ENCODE assay signal across 23 mouse cellular contexts in the genomic region with DNA sequence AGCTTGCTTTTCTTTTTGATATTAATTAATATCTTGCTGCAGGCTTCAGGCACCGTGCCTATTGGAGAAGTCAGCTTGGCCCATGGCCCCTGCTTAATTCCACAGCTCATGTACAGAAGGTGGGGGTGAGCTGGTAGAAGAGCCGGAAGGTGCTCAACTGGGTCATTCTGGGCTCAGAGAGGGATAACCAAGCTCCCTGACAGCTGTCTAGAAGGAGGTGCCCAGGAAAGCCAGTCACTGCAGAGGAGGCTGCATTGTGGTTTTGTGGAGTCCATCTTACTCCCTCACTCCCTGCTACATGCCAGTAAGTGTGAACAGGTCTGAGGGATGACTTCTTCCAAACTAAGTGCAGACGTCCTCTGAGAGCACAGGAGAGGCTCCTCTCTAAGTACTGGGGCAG. TPM values are rescaled to one million over a fixed set of nuclear protein-coding genes. Genes with fewer than 3 reads are reported as not detected.
"Had no signal": no experiment of that assay in that cellular context is flagged by ENCODE, and none has a peak within 500 bp of the region (broad histone marks: within the 10 kb centered on the region; RNA-seq: fewer than 3 reads in every experiment).

No protein-coding gene starts in this region.

- H3K9me3 ChIP-seq: intestine, embryonic 15.5 days; kidney, embryonic 15.5 days; liver, embryonic 13.5 days; neural tube, embryonic 12.5 days; neural tube, embryonic 15.5 days had no signal

- H3K4me3 ChIP-seq: intestine, embryonic 15.5 days; kidney, embryonic 15.5 days; liver, embryonic 13.5 days; neural tube, embryonic 12.5 days; neural tube, embryonic 15.5 days had no signal

- H3K4me1 ChIP-seq: intestine, embryonic 15.5 days; kidney, embryonic 15.5 days; liver, embryonic 13.5 days had no signal

- DNase-seq: kidney, adult 11 months; kidney, adult 8-10 months; kidney, postnatal 10 days; kidney, postnatal 36 days; liver, embryonic 13.5 days; lung, adult 2 months; lung, postnatal 14 days; lung, postnatal 4 days; right cerebral cortex, adult 18-20 months; right cerebral cortex, postnatal 14 days; thymus, adult 2 months; thymus, postnatal 14 days; thymus, postnatal 4 days had no signal

- H3K27ac ChIP-seq: intestine, embryonic 15.5 days; kidney, embryonic 15.5 days; liver, embryonic 13.5 days; neural tube, embryonic 12.5 days; neural tube, embryonic 15.5 days; stomach, postnatal 0 days had no signal

- H3K36me3 ChIP-seq: intestine, embryonic 15.5 days; kidney, embryonic 15.5 days; liver, embryonic 13.5 days; neural tube, embryonic 12.5 days; neural tube, embryonic 15.5 days had no signal

- H3K9ac ChIP-seq: intestine, embryonic 15.5 days; kidney, embryonic 15.5 days; liver, embryonic 13.5 days; neural tube, embryonic 12.5 days; neural tube, embryonic 15.5 days had no signal

- ATAC-seq: intestine, embryonic 15.5 days had no signal

- H3K27me3 ChIP-seq: intestine, embryonic 15.5 days; kidney, embryonic 15.5 days; liver, embryonic 13.5 days; neural tube, embryonic 12.5 days; neural tube, embryonic 15.5 days had no signal

- H3K4me2 ChIP-seq: intestine, embryonic 15.5 days; kidney, embryonic 15.5 days; liver, embryonic 13.5 days; neural tube, embryonic 15.5 days had no signal

RNA-seq across cellular contexts. Expression of a gene that starts 26.4 kb away (rescaled TPM):
- total RNA-seq: liver, adult 2 months; megakaryocyte progenitor cell, adult 5-6 weeks; megakaryocyte-erythroid progenitor cell, adult 5-6 weeks had no signal
- polyA plus RNA-seq: liver, adult 2 months; liver, embryonic 13.5 days; liver, embryonic 16.5 days; lung, embryonic 16.5 days had no signal
